13 mouse cellular contexts compared by ENCODE assay signal in genomic region chr16:38946453-38946852, GRCm38 (mm10). TPM values are rescaled to one million over a fixed set of nuclear protein-coding genes. Genes with fewer than 3 reads are reported as not detected.
DNase-seq lines count a peak whose midpoint lies in the region; ATAC-seq lines count a peak whose summit lies in the region.
"Had no signal": no experiment of that assay in that cellular context is flagged by ENCODE, and none has a peak within 500 bp of the region (broad histone marks: within the 10 kb centered on the region; RNA-seq: fewer than 3 reads in every experiment).

No protein-coding gene starts in this region.

- H3K4me3 ChIP-seq in kidney, embryonic 14.5 days (ENCODE audit: low read length): no peak overlapping the region
- H3K4me3 ChIP-seq in forebrain, embryonic 15.5 days: no peak overlapping the region
- H3K4me3 ChIP-seq in neural tube, embryonic 12.5 days: no peak overlapping the region
- H3K4me3 ChIP-seq: heart, embryonic 12.5 days had no signal

- peak; percentile 81 for DNase-seq in kidney, adult 11 months
- peak; percentile 78 to 81 for DNase-seq in kidney, adult 8-10 months
- DNase-seq in spleen, postnatal 4 days (ENCODE audit: low spot score in 2 of 2): no peak
- DNase-seq in urinary bladder, adult 2 months (ENCODE audit: low spot score): no peak
- DNase-seq: cerebellum, postnatal 36 days had no signal

- H3K9ac ChIP-seq in kidney, embryonic 14.5 days (ENCODE audit: low read depth, low read length): no peak overlapping the region
- no peak overlapping the region for H3K9ac ChIP-seq in forebrain, embryonic 15.5 days (replicated peaks)
- no peak overlapping the region for H3K9ac ChIP-seq in neural tube, embryonic 12.5 days
- H3K9ac ChIP-seq: heart, embryonic 12.5 days had no signal

- 0 out of 2 replicates have a peak, but pooled peaks cover 4% of the 10 kb centered on the region for H3K4me1 ChIP-seq in kidney, embryonic 14.5 days (ENCODE audit: control insufficient read depth, insufficient read depth, low read length)
- peaks cover 46% of the 10 kb centered on the region for H3K4me1 ChIP-seq in forebrain, embryonic 15.5 days
- peaks cover 40% of the 10 kb centered on the region for H3K4me1 ChIP-seq in neural tube, embryonic 12.5 days
- H3K4me1 ChIP-seq: megakaryocyte, embryonic 14.5 days had no signal

- no peaks in the 10 kb centered on the region for H3K36me3 ChIP-seq in kidney, embryonic 14.5 days (ENCODE audit: control insufficient read depth, insufficient read depth, low read length)
- H3K36me3 ChIP-seq in forebrain, embryonic 15.5 days: no peaks in the 10 kb centered on the region
- no peaks in the 10 kb centered on the region for H3K36me3 ChIP-seq in neural tube, embryonic 12.5 days
- H3K36me3 ChIP-seq: heart, embryonic 12.5 days had no signal

- ATAC-seq in kidney, embryonic 14.5 days (ENCODE audit: low FRiP score, low TSS enrichment): no peak
- ATAC-seq in forebrain, embryonic 15.5 days (replicated peaks): no peak
- no peak for ATAC-seq in neural tube, embryonic 12.5 days (ENCODE audit: low FRiP score, low read depth)
- no peak for ATAC-seq in cerebellum, adult (ENCODE audit: insufficient number of reproducible peaks, low FRiP score, low TSS enrichment)

- H3K9me3 ChIP-seq in kidney, embryonic 14.5 days (ENCODE audit: control insufficient read depth, low read length): no peaks in the 10 kb centered on the region
- H3K9me3 ChIP-seq in forebrain, embryonic 15.5 days: no peaks in the 10 kb centered on the region
- no peaks in the 10 kb centered on the region for H3K9me3 ChIP-seq in neural tube, embryonic 12.5 days
- H3K9me3 ChIP-seq: heart, embryonic 12.5 days had no signal

- WGBS in kidney, embryonic 14.5 days: 56% methylated on average over 7 of the region's 7 CpGs
- WGBS in forebrain, embryonic 15.5 days: 40% methylated on average over 7 of the region's 7 CpGs
- 38% methylated on average over 7 of the region's 7 CpGs for WGBS in neural tube, embryonic 12.5 days

- H3K27me3 ChIP-seq in kidney, embryonic 14.5 days (ENCODE audit: control insufficient read depth, insufficient read depth, low read length): no peaks in the 10 kb centered on the region
- H3K27me3 ChIP-seq in forebrain, embryonic 15.5 days: no peaks in the 10 kb centered on the region
- no peaks in the 10 kb centered on the region for H3K27me3 ChIP-seq in neural tube, embryonic 12.5 days (replicated peaks)
- H3K27me3 ChIP-seq: heart, embryonic 12.5 days; megakaryocyte, embryonic 14.5 days; Patski had no signal

- no peak overlapping the region for H3K4me2 ChIP-seq in kidney, embryonic 14.5 days (replicated peaks; ENCODE audit: low read depth, low read length)
- no peak overlapping the region for H3K4me2 ChIP-seq in forebrain, embryonic 15.5 days (replicated peaks)
- no peak overlapping the region for H3K4me2 ChIP-seq in neural tube, embryonic 12.5 days (replicated peaks)
- H3K4me2 ChIP-seq: heart, embryonic 12.5 days had no signal

- no peak overlapping the region for H3K27ac ChIP-seq in kidney, embryonic 14.5 days (ENCODE audit: low read depth, low read length)
- H3K27ac ChIP-seq in forebrain, embryonic 15.5 days (replicated peaks): 0 out of 2 replicates have a peak overlapping the region, but pooled peaks have one; percentile 70
- peak overlapping the region; percentile 32 for H3K27ac ChIP-seq in neural tube, embryonic 12.5 days
- H3K27ac ChIP-seq: stomach, postnatal 0 days had no signal

RNA-seq across cellular contexts. Expression of gene Igsf11, which starts 54.0 kb away (rescaled TPM):
- 1.8 and 2.0 TPM in 2 replicates for polyA plus RNA-seq in kidney, embryonic 14.5 days (2014; fragmentation: Nextera tagmentation; extraction: Ambion mirVana)
- polyA plus RNA-seq in forebrain, embryonic 15.5 days (2015; fragmentation: Nextera tagmentation; extraction: Ambion mirVana): 3.5 and 4.1 TPM in 2 replicates
- 4.3 and 4.6 TPM in 2 replicates for polyA plus RNA-seq in neural tube, embryonic 12.5 days (2016; fragmentation: Nextera tagmentation; extraction: Ambion mirVana)
- polyA plus RNA-seq in urinary bladder, adult 2 months (2012; rRNA removed): 0.89 and 1.0 TPM in 2 replicates

Comparison
In these comparisons a context has a peak if more than half of its experiments do, and no peak if none do; other contexts are left out.
1. DNase-seq: peak in kidney, adult 11 months (single experiment) and kidney, adult 8-10 months (2 of 2); none in spleen, postnatal 4 days (0 of 2) and urinary bladder, adult 2 months (single experiment).